Mouse (Mus musculus) kidney, postnatal 0 days (tissue): ENCODE measurements around the gene Hspa12a. TPM values are rescaled to one million over a fixed set of nuclear protein-coding genes. Genes with fewer than 3 reads are reported as not detected.
A peak's percentile ranks its signal among the peaks of the same experiment; 100 is the strongest.

Experiments used
- ATAC-seq: fragments of 200-750 bp; cut with Nextera tagmentation; replicated peaks from 2 replicates; pipeline ENCODE4 v1.8.0; 2017; ENCODE audit warnings: low read depth, moderate number of reproducible peaks, moderate TSS enrichment, moderate library complexity; ENCODE audit not compliant: low FRiP score
- DNase-seq: peaks from one replicate; pipeline ENCODE4 v3.0.0-alpha.2; 2016; ENCODE audit warnings: low spot score
- H3K27ac ChIP-seq: fragments of 300-500 bp; sonication (generic); 2 replicates; pipeline ENCODE4 v1.5.1; 2014; ENCODE audit warnings: mild to moderate bottlenecking
- H3K27me3 ChIP-seq: fragments of 300-500 bp; sonication (generic); 2 replicates; pipeline ENCODE4 v1.6.1; 2014; ENCODE audit warnings: low read length, mixed read lengths; ENCODE audit not compliant: insufficient read depth
- H3K36me3 ChIP-seq: fragments of 300-500 bp; sonication (generic); 2 replicates; pipeline ENCODE4 v1.6.1; 2014; ENCODE audit warnings: low read length, mixed read lengths; ENCODE audit not compliant: insufficient read depth
- H3K4me1 ChIP-seq: fragments of 300-500 bp; sonication (generic); replicated peaks from 2 replicates; pipeline ENCODE4 v1.6.1; 2014; ENCODE audit warnings: antibody characterized with exemption, low read length, mixed read lengths; ENCODE audit not compliant: insufficient read depth
- H3K4me2 ChIP-seq: fragments of 300-500 bp; sonication (generic); 2 replicates; pipeline ENCODE4 v1.6.1; 2014; ENCODE audit warnings: mild to moderate bottlenecking, low read length, moderate library complexity, mixed read lengths
- H3K4me3 ChIP-seq: fragments of 300-500 bp; sonication (generic); replicated peaks from 2 replicates; pipeline ENCODE4 v1.5.1; 2014; ENCODE audit warnings: low read depth, low read length
- H3K9ac ChIP-seq: fragments of 300-500 bp; sonication (generic); 2 replicates; pipeline ENCODE4 v1.6.1; 2014; ENCODE audit warnings: low read depth, low read length
- H3K9me3 ChIP-seq: fragments of 300-500 bp; sonication (generic); replicated peaks from 2 replicates; pipeline ENCODE4 v1.6.1; 2016; ENCODE audit warnings: low read length, inconsistent platforms, mixed read lengths
- CTCF ChIP-seq: IDR thresholded peaks from 2 replicates; pipeline ENCODE4 v1.5.1; 2016; ENCODE audit warnings: antibody characterized with exemption, low read depth, mild to moderate bottlenecking, moderate library complexity
- WGBS: fragments of 180-500 bp; shearing (Covaris S2); extraction: QIAGEN DNeasy Blood & Tissue Kit; methylation state at CpG from one replicate; pipeline ENCODE4 v1.1.7; 2014; 5-methylcytosine and 5-hydroxymethylcytosine counted together
- polyA plus RNA-seq: library from polyadenylated mRNA; unstranded; fragments of >200 nt; fragmentation: Nextera tagmentation; extraction: Ambion mirVana; gene quantifications from 2 replicates; pipeline ENCODE4 v1.2.1, GENCODE M21; 2015

The Hspa12a gene
- polyA plus RNA-seq, 1 experiment from 2014 or later, result 13.4 TPM

GRCm38 (mm10) chr19:58833639-58834180 lies 109.7 kb downstream of the Hspa12a start:
- no peak overlapping the region for H3K4me2 ChIP-seq
- 22% methylated on average over 13 of the region's 13 CpGs for WGBS
- no peaks in the 10 kb centered on the region for H3K9me3 ChIP-seq
- ATAC-seq, result no peak
- peaks cover 10% of the 10 kb centered on the region for H3K4me1 ChIP-seq
- no peaks in the 10 kb centered on the region for H3K36me3 ChIP-seq
- TF ChIP-seq CTCF, result no peak
- no peaks in the 10 kb centered on the region for H3K27me3 ChIP-seq
- no peak overlapping the region for H3K9ac ChIP-seq
- no peak overlapping the region for H3K4me3 ChIP-seq
- no peak overlapping the region for H3K27ac ChIP-seq
- peak; percentile 64 for DNase-seq

GRCm38 (mm10) chr19:58832988-58833387 lies 110.5 kb downstream of the Hspa12a start:
- Histone ChIP-seq H3K27me3 (no peaks in the 10 kb centered on the region), H3K27ac (no peak overlapping the region), H3K9ac (no peak overlapping the region), H3K36me3 (no peaks in the 10 kb centered on the region), H3K4me2 (no peak overlapping the region), H3K9me3 (no peaks in the 10 kb centered on the region), H3K4me3 (no peak overlapping the region), H3K4me1 (peaks cover 10% of the 10 kb centered on the region)
- DNase-seq (no peak), ATAC-seq (no peak)
- 59% methylated on average over 2 of the region's 2 CpGs for WGBS
- no peak for TF ChIP-seq CTCF

DNA sequence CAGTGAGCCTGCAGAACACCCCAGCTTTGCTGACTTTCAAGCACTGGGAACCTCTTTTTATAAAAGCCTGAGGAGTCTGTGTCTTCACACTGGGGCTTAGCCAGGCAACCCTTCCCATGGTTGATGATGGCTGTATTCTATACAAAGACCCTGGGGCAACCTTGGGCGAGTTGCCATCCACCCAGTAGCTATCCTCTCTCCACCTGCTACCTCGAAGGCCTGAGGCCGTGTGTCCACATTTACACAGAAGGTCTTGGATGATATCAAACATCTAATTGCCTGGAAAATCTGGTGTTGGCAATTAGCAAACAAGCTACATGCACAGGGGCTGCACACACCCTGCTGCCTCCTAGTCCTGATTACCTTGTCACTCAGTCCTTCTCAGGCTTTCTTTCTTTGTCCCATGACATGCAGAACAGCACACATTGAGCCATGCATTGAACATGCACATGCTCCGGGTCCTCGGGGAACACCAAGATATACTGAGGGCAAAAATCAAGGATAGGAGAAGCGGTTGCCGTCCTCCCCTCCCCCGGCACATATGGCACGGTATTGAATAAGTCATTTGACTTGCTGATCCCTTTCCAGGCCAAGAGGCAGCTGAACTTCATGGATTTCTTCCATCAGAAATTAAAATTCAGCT lies 112.1 kb downstream of the Hspa12a start:
- Histone ChIP-seq H3K27me3 (no peaks in the 10 kb centered on the region), H3K9me3 (no peaks in the 10 kb centered on the region), H3K4me3 (no peak overlapping the region), H3K27ac (no peak overlapping the region), H3K4me2 (no peak overlapping the region), H3K9ac (no peak overlapping the region), H3K36me3 (no peaks in the 10 kb centered on the region), H3K4me1 (peaks cover 10% of the 10 kb centered on the region)
- no peak for TF ChIP-seq CTCF
- ATAC-seq, result no peak
- 91% methylated on average over 9 of the region's 9 CpGs for WGBS
- no peak for DNase-seq

DNA sequence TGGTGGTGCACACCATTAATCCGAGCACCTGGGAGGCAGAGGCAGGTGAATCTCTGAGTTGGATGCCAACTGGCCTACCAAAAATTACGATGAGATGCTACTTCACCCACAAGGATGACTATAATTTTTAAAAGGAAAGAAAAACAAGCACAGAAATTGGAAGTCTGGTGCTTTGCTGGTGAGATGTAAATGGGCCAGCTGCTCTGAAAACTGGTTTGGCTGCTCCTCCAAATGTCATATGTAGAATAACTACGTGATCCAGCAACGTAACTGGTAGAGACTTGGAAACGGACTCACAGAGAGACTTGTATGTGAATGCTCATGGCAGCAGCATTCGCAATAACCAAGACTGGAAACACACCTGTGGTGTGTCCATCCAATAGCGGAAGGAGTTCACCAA lies 113.3 kb downstream of the Hspa12a start:
- no peaks in the 10 kb centered on the region for H3K9me3 ChIP-seq
- no peak overlapping the region for H3K27ac ChIP-seq
- peaks cover 3% of the 10 kb centered on the region; the same call in 1 of the 2 replicates for H3K4me1 ChIP-seq
- no peaks in the 10 kb centered on the region for H3K27me3 ChIP-seq
- H3K9ac ChIP-seq, result no peak overlapping the region
- DNase-seq (no peak), ATAC-seq (no peak)
- TF ChIP-seq CTCF, result no peak
- H3K4me3 ChIP-seq, result no peak overlapping the region
- WGBS, result 91% methylated on average over 7 of the region's 7 CpGs
- H3K4me2 ChIP-seq, result no peak overlapping the region
- H3K36me3 ChIP-seq, result no peaks in the 10 kb centered on the region

GRCm38 (mm10) chr19:58829575-58829974 lies 113.9 kb downstream of the Hspa12a start:
- no peak overlapping the region for H3K4me2 ChIP-seq
- ATAC-seq (no peak), DNase-seq (no peak)
- H3K36me3 ChIP-seq, result no peaks in the 10 kb centered on the region
- no peak overlapping the region for H3K4me3 ChIP-seq
- peaks cover 3% of the 10 kb centered on the region; the same call in 1 of the 2 replicates for H3K4me1 ChIP-seq
- WGBS, result 86% methylated on average over 5 of the region's 5 CpGs
- H3K27ac ChIP-seq, result no peak overlapping the region
- no peaks in the 10 kb centered on the region for H3K9me3 ChIP-seq
- H3K9ac ChIP-seq, result no peak overlapping the region
- H3K27me3 ChIP-seq, result no peaks in the 10 kb centered on the region
- no peak for TF ChIP-seq CTCF

- 53% methylated on average over 7 of the region's 7 CpGs for WGBS
- DNase-seq, result no peak
Measured at GRCm38 (mm10) chr19:58827656-58828055, 115.8 kb downstream of the Hspa12a start.

More at GRCm38 (mm10) chr19:58827656-58828055, 115.8 kb downstream of the Hspa12a start:
- Histone ChIP-seq H3K4me2 (no peak overlapping the region), H3K4me1 (no peaks in the 10 kb centered on the region), H3K9ac (no peak overlapping the region), H3K4me3 (no peak overlapping the region), H3K9me3 (no peaks in the 10 kb centered on the region), H3K27ac (no peak overlapping the region), H3K27me3 (no peaks in the 10 kb centered on the region), H3K36me3 (no peaks in the 10 kb centered on the region)
- ATAC-seq, result no peak
- TF ChIP-seq CTCF, result peak; percentile 23; the same call in 1 of the 2 replicates
